Mouse (Mus musculus) thymus, postnatal 14 days (tissue): Measurements from ENCODE around the gene Tead4.
"Not testable (repeated sequence)": the region's sequence is repeated elsewhere in the genome, so short reads cannot be mapped to it uniquely, and the experiment has no call there.

Source experiments
- DNase-seq: peaks from one replicate; pipeline ENCODE4 v3.0.0; 2021

Gene Tead4

GRCm38 (mm10) chr6:128300134-128301001, at the start of gene Tead4:
Gene Tead4, minus strand, starts transcription at chr6:128300823.
- DNase-seq, result no peak

- DNase-seq, result no peak
Observed at GRCm38 (mm10) chr6:128349711-128350110, 49.1 kb upstream of the Tead4 start.

GRCm38 (mm10) chr6:128346782-128347181, 46.2 kb upstream of the Tead4 start:
- DNase-seq, result no peak

- no peak for DNase-seq
Observed at GRCm38 (mm10) chr6:128345623-128346022, 45.0 kb upstream of the Tead4 start.

- no peak for DNase-seq
Observed at GRCm38 (mm10) chr6:128341956-128342723, 41.5 kb upstream of the Tead4 start.

- DNase-seq, result no peak
Observed at GRCm38 (mm10) chr6:128338876-128339275, 38.3 kb upstream of the Tead4 start.

- no peak for DNase-seq
Observed at GRCm38 (mm10) chr6:128337467-128337866, 36.8 kb upstream of the Tead4 start.

GRCm38 (mm10) chr6:128334397-128335124, 33.9 kb upstream of the Tead4 start:
- DNase-seq, result peak; percentile 73

GRCm38 (mm10) chr6:128318317-128318716, 17.7 kb upstream of the Tead4 start:
- DNase-seq, result peak; percentile 49

- DNase-seq, result no peak
Observed at GRCm38 (mm10) chr6:128315597-128315996, 15.0 kb upstream of the Tead4 start.

GRCm38 (mm10) chr6:128314796-128315195, 14.2 kb upstream of the Tead4 start:
- no peak for DNase-seq

GRCm38 (mm10) chr6:128308311-128308710, 7.7 kb upstream of the Tead4 start:
- DNase-seq, result peak; percentile 60

- DNase-seq, result no peak
Observed at GRCm38 (mm10) chr6:128304801-128305200, 4.2 kb upstream of the Tead4 start.

- DNase-seq, result not testable (repeated sequence)
Observed at GRCm38 (mm10) chr6:128302640-128303039, 2.0 kb upstream of the Tead4 start.

- no peak for DNase-seq
Observed at GRCm38 (mm10) chr6:128301891-128302290, 1.3 kb upstream of the Tead4 start.

GRCm38 (mm10) chr6:128301458-128301857, 835 bp upstream of the Tead4 start:
- DNase-seq, result no peak

GRCm38 (mm10) chr6:128299292-128300133, 1.1 kb downstream of the Tead4 start:
- no peak for DNase-seq

GRCm38 (mm10) chr6:128298246-128298645, 2.4 kb downstream of the Tead4 start:
- no peak for DNase-seq

GRCm38 (mm10) chr6:128296750-128297393, 3.8 kb downstream of the Tead4 start:
- no peak for DNase-seq

GRCm38 (mm10) chr6:128295876-128296749, 4.5 kb downstream of the Tead4 start:
- no peak for DNase-seq

- no peak for DNase-seq
Observed at GRCm38 (mm10) chr6:128291284-128291683, 9.3 kb downstream of the Tead4 start.
